Comparison of ENCODE assay signal across 13 mouse cellular contexts in the genomic region with DNA sequence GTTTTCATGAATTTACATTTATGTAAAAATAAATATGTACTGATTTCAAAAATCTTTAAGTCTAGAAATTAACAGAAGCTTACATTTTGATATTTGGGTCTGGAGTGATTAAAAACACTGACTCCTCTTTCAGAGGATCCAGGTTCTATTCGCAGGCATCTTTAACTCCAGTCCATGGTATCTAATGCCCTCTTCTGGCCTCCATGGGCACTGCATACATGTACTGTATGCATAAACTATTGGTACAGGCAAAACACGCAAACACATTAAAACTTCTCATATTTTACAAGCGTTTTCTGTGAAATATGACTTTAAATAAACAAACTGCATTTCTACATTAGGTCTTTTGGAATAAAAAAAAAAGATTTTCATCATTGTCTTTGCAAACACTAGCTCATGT.
DNase-seq lines count a peak whose midpoint lies in the region; ATAC-seq and TF ChIP-seq lines count a peak whose summit lies in the region.
"Had no signal": no experiment of that assay in that cellular context is flagged by ENCODE, and none has a peak within 500 bp of the region (broad histone marks: within the 10 kb centered on the region; RNA-seq: fewer than 3 reads in every experiment).

No protein-coding gene starts in this region.

- no peak overlapping the region for H3K9ac ChIP-seq in kidney, embryonic 14.5 days (ENCODE audit: low read depth, low read length)
- no peak overlapping the region for H3K9ac ChIP-seq in stomach, postnatal 0 days (ENCODE audit: low read length)
- H3K9ac ChIP-seq in forebrain, embryonic 12.5 days = no peak overlapping the region
- H3K9ac ChIP-seq: embryonic facial prominence, embryonic 15.5 days; liver, embryonic 13.5 days; midbrain, embryonic 15.5 days had no signal

- no peaks in the 10 kb centered on the region for H3K9me3 ChIP-seq in kidney, embryonic 14.5 days (ENCODE audit: control insufficient read depth, low read length)
- H3K9me3 ChIP-seq in stomach, postnatal 0 days (ENCODE audit: control insufficient read depth, low read length) = no peaks in the 10 kb centered on the region
- no peaks in the 10 kb centered on the region for H3K9me3 ChIP-seq in forebrain, embryonic 12.5 days
- H3K9me3 ChIP-seq: embryonic facial prominence, embryonic 15.5 days; liver, embryonic 13.5 days; midbrain, embryonic 15.5 days had no signal

- no peaks in the 10 kb centered on the region for H3K36me3 ChIP-seq in kidney, embryonic 14.5 days (ENCODE audit: control insufficient read depth, insufficient read depth, low read length)
- H3K36me3 ChIP-seq in stomach, postnatal 0 days (ENCODE audit: control insufficient read depth, insufficient read depth, low read length) = no peaks in the 10 kb centered on the region
- H3K36me3 ChIP-seq in forebrain, embryonic 12.5 days (replicated peaks) = no peaks in the 10 kb centered on the region
- H3K36me3 ChIP-seq: embryonic facial prominence, embryonic 15.5 days; liver, embryonic 13.5 days; midbrain, embryonic 15.5 days had no signal

- DNase-seq in cerebellum, postnatal 10 days = peak; percentile 64 to 68
- DNase-seq in cerebellum, adult 9-11 months = no peak
- DNase-seq in kidney, adult 9 months = peak; percentile 26
- DNase-seq in right cerebral cortex, postnatal 4 days = peak; percentile 30
- DNase-seq in right cerebral cortex, postnatal 36 days (ENCODE audit: low spot score in 2 of 2) = no peak
- no peak for DNase-seq in stomach, postnatal 0 days (ENCODE audit: low spot score)
- DNase-seq: B cell, adult 2 months; heart, postnatal 36 days; liver, embryonic 13.5 days had no signal

- H3K4me2 ChIP-seq in kidney, embryonic 14.5 days (replicated peaks; ENCODE audit: low read depth, low read length) = no peak overlapping the region
- no peak overlapping the region for H3K4me2 ChIP-seq in stomach, postnatal 0 days (replicated peaks; ENCODE audit: low read depth)
- H3K4me2 ChIP-seq in forebrain, embryonic 12.5 days = no peak overlapping the region
- H3K4me2 ChIP-seq: embryonic facial prominence, embryonic 15.5 days; liver, embryonic 13.5 days; midbrain, embryonic 15.5 days had no signal

- H3K4me1 ChIP-seq in kidney, embryonic 14.5 days (ENCODE audit: control insufficient read depth, insufficient read depth, low read length) = no peaks in the 10 kb centered on the region
- H3K4me1 ChIP-seq in stomach, postnatal 0 days (replicated peaks; ENCODE audit: control insufficient read depth, insufficient read depth) = no peaks in the 10 kb centered on the region
- no peaks in the 10 kb centered on the region for H3K4me1 ChIP-seq in forebrain, embryonic 12.5 days
- H3K4me1 ChIP-seq: embryonic facial prominence, embryonic 15.5 days; liver, embryonic 13.5 days; midbrain, embryonic 15.5 days had no signal

- no peaks in the 10 kb centered on the region for H3K27me3 ChIP-seq in kidney, embryonic 14.5 days (ENCODE audit: control insufficient read depth, insufficient read depth, low read length)
- H3K27me3 ChIP-seq in stomach, postnatal 0 days (ENCODE audit: control insufficient read depth, insufficient read depth, low read length) = no peaks in the 10 kb centered on the region
- H3K27me3 ChIP-seq in forebrain, embryonic 12.5 days = no peaks in the 10 kb centered on the region
- H3K27me3 ChIP-seq: embryonic facial prominence, embryonic 15.5 days; liver, embryonic 13.5 days; midbrain, embryonic 15.5 days had no signal

- no peak overlapping the region for H3K4me3 ChIP-seq in kidney, embryonic 14.5 days (ENCODE audit: low read length)
- H3K4me3 ChIP-seq in stomach, postnatal 0 days (ENCODE audit: low read depth, low read length) = no peak overlapping the region
- no peak overlapping the region for H3K4me3 ChIP-seq in forebrain, embryonic 12.5 days (replicated peaks)
- H3K4me3 ChIP-seq: embryonic facial prominence, embryonic 15.5 days; liver, embryonic 13.5 days; midbrain, embryonic 15.5 days had no signal

- no peak for TF ChIP-seq EP300 in stomach, postnatal 0 days (optimal IDR thresholded peaks at IDR 0.05)

- WGBS in kidney, embryonic 14.5 days = 74% methylated on average over 3 of the region's 3 CpGs
- 67% methylated on average over 3 of the region's 3 CpGs for WGBS in stomach, postnatal 0 days
- WGBS in forebrain, embryonic 12.5 days = 65% methylated on average over 3 of the region's 3 CpGs

- ATAC-seq in kidney, embryonic 14.5 days (ENCODE audit: low FRiP score, low TSS enrichment) = no peak
- ATAC-seq in stomach, postnatal 0 days (ENCODE audit: low FRiP score, low TSS enrichment) = no peak
- ATAC-seq in forebrain, embryonic 12.5 days (ENCODE audit: low FRiP score) = no peak
- ATAC-seq: midbrain, embryonic 15.5 days had no signal

- TF ChIP-seq CTCF in stomach, postnatal 0 days (IDR thresholded peaks at IDR 0.05; ENCODE audit: low read depth) = peak; percentile 60

- H3K27ac ChIP-seq in kidney, embryonic 14.5 days (ENCODE audit: low read depth, low read length) = no peak overlapping the region
- no peak overlapping the region for H3K27ac ChIP-seq in stomach, postnatal 0 days (replicated peaks)
- no peak overlapping the region for H3K27ac ChIP-seq in forebrain, embryonic 12.5 days
- H3K27ac ChIP-seq: embryonic facial prominence, embryonic 15.5 days; liver, embryonic 13.5 days; midbrain, embryonic 15.5 days had no signal

Comparison
In these comparisons a context has a peak if more than half of its experiments do, and no peak if none do; other contexts are left out.
1. DNase-seq: peak in cerebellum, postnatal 10 days (2 of 2), kidney, adult 9 months (single experiment) and right cerebral cortex, postnatal 4 days (single experiment); none in cerebellum, adult 9-11 months (single experiment), right cerebral cortex, postnatal 36 days (0 of 2) and stomach, postnatal 0 days (single experiment).